Mouse (Mus musculus): Measurements from ENCODE around the gene Tbck.

Tbck gene

DNA sequence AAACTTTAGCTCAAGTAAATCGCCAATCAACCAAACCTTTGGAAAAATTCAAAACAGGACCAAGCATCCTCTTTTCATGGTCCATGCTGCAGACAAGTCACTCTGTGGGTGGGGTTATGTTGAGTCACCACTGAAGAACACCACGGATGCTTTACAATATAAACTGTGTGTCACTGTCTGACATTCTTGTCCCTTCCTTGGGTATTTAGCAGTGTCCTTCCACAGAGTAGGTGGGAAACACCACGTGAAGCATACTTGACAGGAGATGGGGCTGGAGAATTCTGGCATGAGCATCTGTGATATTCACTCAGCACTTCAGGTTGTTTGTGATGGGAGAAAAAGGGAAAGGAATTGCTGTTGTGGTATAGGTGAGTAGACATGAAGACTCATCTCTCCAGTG is 183.0 kb downstream of the Tbck start:
- DNase-seq (ENCODE audit: low read depth, low spot score) = no peak

GRCm38 (mm10) chr3:132868838-132869237 is 184.9 kb downstream of the Tbck start:
- no peak for DNase-seq (ENCODE audit: low read depth, low spot score)

- no peak for DNase-seq (ENCODE audit: low read depth, low spot score)
Measured at GRCm38 (mm10) chr3:132870079-132870478, 186.1 kb downstream of the Tbck start.

DNA sequence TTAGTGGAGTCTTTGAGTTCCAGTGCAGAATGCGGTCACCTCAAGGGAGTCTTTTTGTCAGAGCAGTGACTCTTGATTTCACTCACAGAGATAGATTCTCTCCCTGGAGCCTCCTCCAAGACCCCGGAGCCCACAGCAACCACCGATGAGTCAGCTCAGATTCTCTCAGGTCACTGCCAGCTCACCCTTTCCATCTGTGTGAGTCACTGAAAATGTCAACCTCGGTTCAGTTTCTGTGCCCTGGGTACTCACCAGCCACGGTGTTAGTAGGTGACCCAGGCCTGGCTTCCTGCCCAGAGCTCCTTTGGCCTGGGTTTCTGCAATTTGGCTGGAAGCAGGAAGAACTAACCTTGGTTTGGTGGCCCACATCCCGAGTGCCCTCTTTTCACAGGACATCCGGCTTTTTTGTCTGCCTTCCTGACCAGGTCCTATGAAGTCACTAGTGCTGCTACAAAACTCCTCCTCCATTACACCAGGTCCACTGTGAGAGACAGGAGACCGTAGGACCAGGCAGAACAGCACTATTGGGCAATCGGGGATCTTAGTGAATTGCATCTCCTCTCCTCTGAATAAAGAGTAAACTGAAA is 187.5 kb downstream of the Tbck start:
- DNase-seq (ENCODE audit: low read depth, low spot score) = no peak

GRCm38 (mm10) chr3:132873251-132873650 is 189.3 kb downstream of the Tbck start:
- no peak for DNase-seq (ENCODE audit: low read depth, low spot score)

GRCm38 (mm10) chr3:132876011-132876708 is 192.2 kb downstream of the Tbck start:
- no peak for DNase-seq (ENCODE audit: low read depth, low spot score)

- DNase-seq (ENCODE audit: low read depth, low spot score) = no peak
Measured at GRCm38 (mm10) chr3:132876933-132877676, 193.2 kb downstream of the Tbck start.

GRCm38 (mm10) chr3:132880361-132880760 is 196.4 kb downstream of the Tbck start:
- DNase-seq (ENCODE audit: low read depth, low spot score) = no peak

GRCm38 (mm10) chr3:132880826-132881225 is 196.9 kb downstream of the Tbck start:
- no peak for DNase-seq (ENCODE audit: low read depth, low spot score)

DNA sequence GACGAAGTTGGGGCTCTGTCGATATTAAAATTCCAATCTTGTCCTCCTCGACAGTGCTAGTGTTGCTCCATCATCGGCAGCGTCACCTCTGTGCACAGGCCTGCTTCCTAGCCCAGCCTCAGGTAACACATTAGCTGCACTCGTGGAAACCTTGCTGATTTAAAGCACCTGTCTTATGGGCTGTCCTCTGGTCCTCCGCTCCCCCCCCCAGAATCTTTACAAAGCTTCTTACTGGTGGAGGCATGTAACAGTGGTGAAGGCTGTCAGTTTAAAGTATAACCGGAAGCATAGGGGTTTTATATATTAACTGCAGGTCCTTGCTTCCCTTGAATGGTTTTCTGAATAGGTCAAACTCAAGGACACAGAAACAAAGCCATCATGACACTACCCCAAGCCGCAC is 199.3 kb downstream of the Tbck start:
- DNase-seq (ENCODE audit: low read depth, low spot score) = no peak

DNA sequence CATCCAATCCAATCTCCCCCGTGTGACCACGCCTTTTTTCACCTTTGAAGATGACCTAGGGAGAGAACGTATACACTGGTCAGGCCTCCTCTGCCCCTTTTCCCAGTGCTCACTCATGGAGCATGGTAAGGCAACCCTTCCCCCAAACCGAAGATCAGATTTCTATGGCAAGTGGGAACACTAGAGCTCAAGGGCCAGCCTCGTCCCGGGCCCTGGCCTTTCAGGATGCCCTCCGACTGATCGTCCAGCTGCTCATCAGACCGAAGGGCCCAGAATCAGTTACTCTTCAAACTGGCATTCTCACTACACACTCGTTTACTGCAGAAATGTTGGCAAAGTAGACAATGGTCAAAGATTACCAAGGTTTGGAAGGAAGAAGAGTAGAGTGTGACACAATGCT is 200.5 kb downstream of the Tbck start:
- no peak for DNase-seq (ENCODE audit: low read depth, low spot score)

- DNase-seq (ENCODE audit: low read depth, low spot score) = no peak
Measured at GRCm38 (mm10) chr3:132886419-132887050, 202.6 kb downstream of the Tbck start.

GRCm38 (mm10) chr3:132887074-132887848 is 203.3 kb downstream of the Tbck start:
- DNase-seq (ENCODE audit: low read depth, low spot score) = no peak
